ENCODE assay signal across 17 mouse cellular contexts in genomic region chr9:21277776-21278175, GRCm38 (mm10). TPM values are rescaled to one million over a fixed set of nuclear protein-coding genes. Genes with fewer than 3 reads are reported as not detected.
"Had no signal": no experiment of that assay in that cellular context is flagged by ENCODE, and none has a peak within 500 bp of the region (broad histone marks: within the 10 kb centered on the region; RNA-seq: fewer than 3 reads in every experiment).

No protein-coding gene starts in this region.

- H3K4me3 ChIP-seq: limb, embryonic 10.5 days; limb, embryonic 13.5 days; liver, embryonic 13.5 days; lung, embryonic 15.5 days had no signal

- H3K27ac ChIP-seq: limb, embryonic 10.5 days; limb, embryonic 13.5 days; lung, embryonic 15.5 days had no signal

- H3K9me3 ChIP-seq: limb, embryonic 10.5 days; limb, embryonic 13.5 days; liver, embryonic 13.5 days; lung, embryonic 15.5 days had no signal

- H3K4me1 ChIP-seq: limb, embryonic 10.5 days; limb, embryonic 13.5 days; lung, embryonic 15.5 days had no signal

- H3K9ac ChIP-seq: limb, embryonic 13.5 days; liver, embryonic 13.5 days; liver, postnatal 0 days; lung, embryonic 15.5 days had no signal

- H3K27me3 ChIP-seq: limb, embryonic 13.5 days; liver, embryonic 13.5 days; lung, embryonic 15.5 days had no signal

- ATAC-seq: liver, postnatal 0 days had no signal

- DNase-seq: kidney, adult 9 months; kidney, postnatal 14 days; kidney, postnatal 4 days; liver; liver, embryonic 13.5 days; liver, postnatal 0 days; lung, postnatal 14 days; lung, postnatal 4 days; midbrain, embryonic 14.5 days; thymus, adult 18-20 months; thymus, postnatal 36 days had no signal

- H3K4me2 ChIP-seq: limb, embryonic 13.5 days; liver, embryonic 13.5 days; lung, embryonic 15.5 days; midbrain, embryonic 11.5 days had no signal

RNA-seq across cellular contexts. Expression of gene S1pr5, which starts 29.5 kb away (rescaled TPM):
- polyA plus RNA-seq: testis, adult 2 months had no signal

RNA-seq across cellular contexts. Expression of gene Ap1m2, which starts 34.4 kb away (rescaled TPM):
- total RNA-seq: megakaryocyte-erythroid progenitor cell, adult 5-6 weeks had no signal
